Mouse (Mus musculus) forebrain, embryonic 11.5 days (tissue): ENCODE data around the gene Eef2. TPM values are rescaled to one million over a fixed set of nuclear protein-coding genes. Genes with fewer than 3 reads are reported as not detected.
A peak's percentile ranks its signal among the peaks of the same experiment; 100 is the strongest.
"Not testable (repeated sequence)": the region's sequence is repeated elsewhere in the genome, so short reads cannot be mapped to it uniquely, and the experiment has no call there.

Experiments used
- ATAC-seq: fragments of 200-750 bp; cut with Nextera tagmentation; replicated peaks from 2 replicates; pipeline ENCODE4 v1.8.0; 2017; ENCODE audit warnings: moderate TSS enrichment; ENCODE audit not compliant: low FRiP score
- DNase-seq: peaks from one replicate; pipeline ENCODE4 v3.0.0-alpha.2; 2017; ENCODE audit warnings: low spot score
- H3K27ac ChIP-seq: fragments of 300-500 bp; sonication (generic); 2 replicates; pipeline ENCODE4 v1.5.1; 2014; ENCODE audit warnings: low read depth, low read length
- H3K27me3 ChIP-seq: fragments of 300-500 bp; sonication (generic); 2 replicates; pipeline ENCODE4 v1.6.1; 2014; ENCODE audit warnings: mild to moderate bottlenecking, low read length, mixed read lengths; ENCODE audit not compliant: control insufficient read depth, insufficient read depth
- H3K36me3 ChIP-seq: fragments of 300-500 bp; sonication (generic); 2 replicates; pipeline ENCODE4 v1.6.1; 2014; ENCODE audit warnings: mild to moderate bottlenecking, low read length, moderate library complexity, mixed read lengths; ENCODE audit not compliant: control insufficient read depth, insufficient read depth
- H3K4me1 ChIP-seq: fragments of 300-500 bp; sonication (generic); replicated peaks from 2 replicates; pipeline ENCODE4 v1.6.1; 2014; ENCODE audit warnings: low read length, mixed read lengths; ENCODE audit not compliant: control insufficient read depth, insufficient read depth
- H3K4me2 ChIP-seq: fragments of 300-500 bp; sonication (generic); 2 replicates; pipeline ENCODE4 v1.6.1; 2014; ENCODE audit warnings: low read depth, mild to moderate bottlenecking, low read length, moderate library complexity, mixed read lengths; ENCODE audit not compliant: severe bottlenecking
- H3K4me3 ChIP-seq: fragments of 300-500 bp; sonication (generic); 2 replicates; pipeline ENCODE4 v1.5.1; 2014; ENCODE audit warnings: low read depth, low read length
- H3K9ac ChIP-seq: fragments of 300-500 bp; sonication (generic); 2 replicates; pipeline ENCODE4 v1.6.1; 2014; ENCODE audit warnings: low read length
- H3K9me3 ChIP-seq: fragments of 300-500 bp; sonication (generic); 2 replicates; pipeline ENCODE4 v1.6.1; 2016; ENCODE audit warnings: low read length, mixed read lengths; ENCODE audit not compliant: control insufficient read depth
- WGBS: fragments of 180-500 bp; shearing (Covaris S2); extraction: QIAGEN DNeasy Blood & Tissue Kit; methylation state at CpG from one replicate; pipeline ENCODE4 v1.1.7; 2014; 5-methylcytosine and 5-hydroxymethylcytosine counted together
- polyA plus RNA-seq: library from polyadenylated mRNA; unstranded; fragments of >200 nt; fragmentation: Nextera tagmentation; extraction: Ambion mirVana; gene quantifications from 2 replicates; pipeline ENCODE4 v1.2.1, GENCODE M21; 2014

Gene Eef2
- polyA plus RNA-seq, 1 experiment from 2014 or later: 501 TPM

- H3K9me3 ChIP-seq: no peaks in the 10 kb centered on the region
- peaks cover 9% of the 10 kb centered on the region; the same call in 1 of the 2 replicates for H3K36me3 ChIP-seq
- DNase-seq (no peak), ATAC-seq (no peak)
- H3K27me3 ChIP-seq: no peaks in the 10 kb centered on the region
- H3K9ac ChIP-seq: no peak overlapping the region
- peaks cover 4% of the 10 kb centered on the region for H3K4me1 ChIP-seq
- H3K27ac ChIP-seq: no peak overlapping the region
- H3K4me2 ChIP-seq: no peak overlapping the region
- WGBS: 78% methylated on average over 2 of the region's 2 CpGs
- H3K4me3 ChIP-seq: no peak overlapping the region
Measured at GRCm38 (mm10) chr10:81162318-81162652, 14.1 kb upstream of the Eef2 start.

DNA sequence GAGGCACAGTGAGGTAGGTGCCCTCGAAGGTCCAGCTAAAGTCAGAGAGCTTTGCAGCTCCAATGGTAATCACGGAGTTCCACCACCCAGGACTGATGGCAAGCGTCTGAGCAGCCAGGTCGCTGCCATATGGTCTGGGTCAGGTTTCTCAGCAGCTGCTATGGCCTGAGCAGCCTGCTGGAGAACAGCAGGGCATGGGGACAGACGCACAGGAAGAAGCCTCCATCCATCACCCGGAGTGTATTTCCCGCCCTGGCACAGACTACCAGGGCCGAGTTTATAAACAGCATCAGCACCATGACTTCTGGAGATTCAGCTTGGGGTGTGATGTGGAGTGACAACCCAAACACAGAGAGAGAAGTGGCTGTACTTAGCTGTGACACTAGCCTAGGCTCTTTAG lies 11.3 kb upstream of the Eef2 start:
- H3K27ac ChIP-seq: no peak overlapping the region
- no peak for DNase-seq
- no peaks in the 10 kb centered on the region for H3K9me3 ChIP-seq
- no peak overlapping the region for H3K4me3 ChIP-seq
- no peaks in the 10 kb centered on the region for H3K27me3 ChIP-seq
- peaks cover 6% of the 10 kb centered on the region for H3K4me1 ChIP-seq
- peaks cover 9% of the 10 kb centered on the region; the same call in 1 of the 2 replicates for H3K36me3 ChIP-seq
- H3K9ac ChIP-seq: no peak overlapping the region; the same call in 1 of the 2 replicates
- H3K4me2 ChIP-seq: no peak overlapping the region
- no peak for ATAC-seq
- WGBS: 87% methylated on average over 8 of the region's 8 CpGs

GRCm38 (mm10) chr10:81167200-81168086 lies 9.0 kb upstream of the Eef2 start, which contains the start of gene Pias4:
Gene Pias4, minus strand, starts transcription at chr10:81167923.
- peak; percentile 100 for DNase-seq
- peak within 1 kb of the TSS; percentile 37 for H3K27ac ChIP-seq
- no peaks in the 10 kb centered on the region for H3K27me3 ChIP-seq
- peak within 1 kb of the TSS; percentile 83 for H3K9ac ChIP-seq
- H3K4me2 ChIP-seq: peak within 1 kb of the TSS; percentile 85
- peak; percentile 93 for ATAC-seq
- H3K4me1 ChIP-seq: peaks cover 6% of the 10 kb centered on the region
- under 1% methylated on average over 57 of the region's 64 CpGs for WGBS
- H3K9me3 ChIP-seq: no peaks in the 10 kb centered on the region
- peak within 1 kb of the TSS; percentile 89 for H3K4me3 ChIP-seq
- H3K36me3 ChIP-seq: peaks cover 5% of the 10 kb centered on the region; the same call in 1 of the 2 replicates

- Histone ChIP-seq H3K4me3 (peak overlapping the region; percentile 89), H3K9ac (peak overlapping the region; percentile 41), H3K27ac (peak overlapping the region; percentile 14; the same call in 1 of the 2 replicates), H3K9me3 (no peaks in the 10 kb centered on the region), H3K36me3 (peaks cover 2% of the 10 kb centered on the region; the same call in 1 of the 2 replicates), H3K4me2 (peak overlapping the region; percentile 78), H3K4me1 (peaks cover 6% of the 10 kb centered on the region), H3K27me3 (no peaks in the 10 kb centered on the region)
- DNase-seq (no peak), ATAC-seq (peak; percentile 78)
- WGBS: 6% methylated on average over 5 of the region's 5 CpGs
Measured at GRCm38 (mm10) chr10:81168087-81168431, 8.4 kb upstream of the Eef2 start.

GRCm38 (mm10) chr10:81168521-81169244 lies 7.7 kb upstream of the Eef2 start:
- peaks cover 9% of the 10 kb centered on the region for H3K4me1 ChIP-seq
- H3K27me3 ChIP-seq: no peaks in the 10 kb centered on the region
- H3K4me3 ChIP-seq: peak overlapping the region; percentile 89
- WGBS: 4% methylated on average over 29 of the region's 29 CpGs
- DNase-seq: peak; percentile 85
- ATAC-seq: 0 out of 2 replicates have a peak, but pooled peaks have one; percentile 25
- no peaks in the 10 kb centered on the region for H3K9me3 ChIP-seq
- H3K9ac ChIP-seq: peak overlapping the region; percentile 41
- peaks cover 2% of the 10 kb centered on the region; the same call in 1 of the 2 replicates for H3K36me3 ChIP-seq
- peak overlapping the region; percentile 14; the same call in 1 of the 2 replicates for H3K27ac ChIP-seq
- H3K4me2 ChIP-seq: peak overlapping the region; percentile 78

DNA sequence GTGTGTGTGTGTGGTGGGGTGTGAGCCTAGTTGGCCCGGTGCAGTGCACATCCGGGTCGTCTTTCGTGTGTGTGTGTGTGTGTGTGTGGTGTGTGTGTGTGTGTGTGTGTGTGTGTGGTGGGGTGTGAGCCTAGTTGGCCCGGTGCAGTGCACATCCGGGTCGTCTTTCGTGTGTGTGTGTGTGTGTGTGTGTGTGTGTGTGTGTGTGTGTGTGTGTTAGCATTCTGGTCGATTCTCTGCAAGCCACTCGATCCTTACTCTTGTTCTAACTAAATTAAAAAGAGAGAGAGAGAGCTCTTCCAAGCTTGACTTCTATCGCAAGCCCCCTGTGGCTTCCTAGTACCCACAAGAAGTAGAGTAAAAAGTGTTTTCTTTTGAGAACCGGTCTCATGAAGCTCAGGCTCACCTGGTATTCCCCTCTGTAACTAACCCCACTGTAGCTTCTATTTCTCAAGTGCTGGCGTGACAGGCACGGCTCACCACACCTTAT lies 7.0 kb upstream of the Eef2 start:
- 49% methylated on average over 9 of the region's 14 CpGs for WGBS
- not testable (repeated sequence) for H3K4me3 ChIP-seq, H3K27ac ChIP-seq, H3K9me3 ChIP-seq, H3K4me2 ChIP-seq, ATAC-seq, DNase-seq, H3K36me3 ChIP-seq, H3K27me3 ChIP-seq, H3K9ac ChIP-seq
- H3K4me1 ChIP-seq: peaks cover 12% of the 10 kb centered on the region

DNA sequence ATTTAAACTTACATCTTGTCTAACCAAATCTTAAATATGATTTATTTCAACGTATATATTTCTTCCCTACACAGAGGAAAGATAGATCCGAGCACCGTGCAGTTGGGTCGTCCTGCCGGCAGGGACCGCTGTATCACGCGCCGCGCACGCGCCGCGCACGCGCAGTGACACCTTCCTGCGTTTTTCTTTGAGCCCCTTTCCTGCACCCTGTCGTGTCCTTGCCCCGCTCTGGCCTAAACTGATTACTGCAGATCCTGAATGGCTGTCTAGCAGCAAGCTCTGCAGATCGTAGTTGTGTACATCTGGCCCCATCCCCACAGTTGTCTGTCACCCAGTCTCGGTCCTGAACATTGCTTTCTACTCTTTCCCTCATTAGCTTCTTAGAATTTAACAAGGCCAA lies 3.3 kb upstream of the Eef2 start:
- H3K27ac ChIP-seq: peak overlapping the region; percentile 80
- DNase-seq (peak; percentile 90), ATAC-seq (peak; percentile 23)
- no peak overlapping the region; the same call in 1 of the 2 replicates for H3K4me3 ChIP-seq
- peak overlapping the region; percentile 4; the same call in 1 of the 2 replicates for H3K9ac ChIP-seq
- H3K4me1 ChIP-seq: peaks cover 23% of the 10 kb centered on the region
- H3K4me2 ChIP-seq: peak overlapping the region; percentile 0; the same call in 1 of the 2 replicates
- H3K9me3 ChIP-seq: no peaks in the 10 kb centered on the region
- 4% methylated on average over 21 of the region's 21 CpGs for WGBS
- H3K27me3 ChIP-seq: no peaks in the 10 kb centered on the region
- peaks cover 5% of the 10 kb centered on the region for H3K36me3 ChIP-seq

GRCm38 (mm10) chr10:81174617-81175344 lies 1.6 kb upstream of the Eef2 start:
- DNase-seq: peak; percentile 96
- Histone ChIP-seq H3K9me3 (no peaks in the 10 kb centered on the region), H3K36me3 (peaks cover 22% of the 10 kb centered on the region), H3K27ac (peak overlapping the region; percentile 88), H3K4me3 (peak overlapping the region; percentile 30), H3K4me1 (peaks cover 25% of the 10 kb centered on the region), H3K27me3 (no peaks in the 10 kb centered on the region), H3K9ac (peak overlapping the region; percentile 68), H3K4me2 (peak overlapping the region; percentile 61)
- 2% methylated on average over 29 of the region's 29 CpGs for WGBS
- peak; percentile 65 for ATAC-seq
